8 mouse cellular contexts compared by ENCODE assay signal in the genomic region with DNA sequence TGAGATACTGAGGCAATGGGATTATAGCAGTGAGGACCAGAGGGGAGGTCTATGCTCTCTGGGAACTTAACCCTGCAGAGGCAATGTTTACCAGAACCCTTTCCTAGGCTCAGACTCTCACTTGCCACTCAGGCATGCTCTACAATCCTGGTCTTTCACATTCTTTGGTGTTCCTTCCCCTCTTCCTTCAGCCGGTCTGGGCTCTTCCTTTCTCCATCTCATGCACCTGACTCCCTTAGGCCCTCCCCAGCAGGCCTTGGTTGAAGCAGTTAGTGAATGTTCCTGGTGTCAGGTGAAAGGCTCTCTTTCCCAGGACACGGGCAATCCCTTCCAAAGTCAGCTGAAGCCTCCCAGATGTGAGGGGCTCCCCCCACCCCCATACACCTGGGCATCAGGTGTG. TPM values are rescaled to one million over a fixed set of nuclear protein-coding genes. Genes with fewer than 3 reads are reported as not detected.
DNase-seq lines count a peak whose midpoint lies in the region; ATAC-seq and TF ChIP-seq lines count a peak whose summit lies in the region.

A gene (plus strand): TSS at position 301 of the 400 bp plus-strand sequence.

- H3K27me3 ChIP-seq in forebrain, postnatal 0 days (ENCODE audit: insufficient read depth, low read length), result no peaks in the 10 kb centered on the region
- no peaks in the 10 kb centered on the region for H3K27me3 ChIP-seq in hindbrain, embryonic 15.5 days
- H3K27me3 ChIP-seq in liver, postnatal 0 days (ENCODE audit: insufficient read depth, low read length), result no peaks in the 10 kb centered on the region

- 0 out of 2 replicates have a peak, but pooled peaks have one; percentile 2 for ATAC-seq in forebrain, postnatal 0 days
- no peak for ATAC-seq in hindbrain, embryonic 15.5 days (ENCODE audit: low FRiP score, low read depth)
- ATAC-seq in liver, postnatal 0 days, result peak; percentile 6

- TF ChIP-seq CTCF in forebrain, postnatal 0 days (IDR thresholded peaks at IDR 0.05; ENCODE audit: low read depth), result no peak
- TF ChIP-seq CTCF in liver, postnatal 0 days (IDR thresholded peaks at IDR 0.05; ENCODE audit: low read depth), result no peak

- H3K4me3 ChIP-seq in forebrain, postnatal 0 days (ENCODE audit: low read depth, low read length), result peak within 1 kb of the TSS; percentile 66
- peak within 1 kb of the TSS; percentile 77 for H3K4me3 ChIP-seq in hindbrain, embryonic 15.5 days
- peak within 1 kb of the TSS; percentile 92 for H3K4me3 ChIP-seq in liver, postnatal 0 days (ENCODE audit: low read depth, low read length)

- H3K27ac ChIP-seq in forebrain, postnatal 0 days (ENCODE audit: low read depth, low read length), result peak within 1 kb of the TSS; percentile 77
- H3K27ac ChIP-seq in hindbrain, embryonic 15.5 days (replicated peaks), result peak within 1 kb of the TSS; percentile 91
- peak within 1 kb of the TSS; percentile 96 for H3K27ac ChIP-seq in liver, postnatal 0 days (ENCODE audit: low read depth)

- peak within 1 kb of the TSS; percentile 86 for H3K9ac ChIP-seq in forebrain, postnatal 0 days
- peak within 1 kb of the TSS; percentile 86 for H3K9ac ChIP-seq in hindbrain, embryonic 15.5 days
- H3K9ac ChIP-seq in liver, postnatal 0 days (replicated peaks), result peak within 1 kb of the TSS; percentile 80

- 14% methylated on average over 2 of the region's 2 CpGs for WGBS in forebrain, postnatal 0 days
- 0% methylated on average over 2 of the region's 2 CpGs for WGBS in hindbrain, embryonic 15.5 days
- 2% methylated on average over 2 of the region's 2 CpGs for WGBS in liver, postnatal 0 days (ENCODE audit: insufficient replicate concordance)

- peaks cover 31% of the 10 kb centered on the region for H3K36me3 ChIP-seq in forebrain, postnatal 0 days (ENCODE audit: insufficient read depth)
- H3K36me3 ChIP-seq in hindbrain, embryonic 15.5 days, result peaks cover 26% of the 10 kb centered on the region
- H3K36me3 ChIP-seq in liver, postnatal 0 days (replicated peaks; ENCODE audit: insufficient read depth, low read length), result peaks cover 21% of the 10 kb centered on the region

- no peaks in the 10 kb centered on the region for H3K9me3 ChIP-seq in forebrain, postnatal 0 days (ENCODE audit: low read length)
- H3K9me3 ChIP-seq in hindbrain, embryonic 15.5 days, result no peaks in the 10 kb centered on the region
- no peaks in the 10 kb centered on the region for H3K9me3 ChIP-seq in liver, postnatal 0 days (ENCODE audit: low read length)

- DNase-seq in heart, adult 18-20 months, result no peak
- DNase-seq in heart, adult 11 months, result no peak
- DNase-seq in Muller cell, postnatal 12 days (ENCODE audit: inconsistent ontology term), result peak; percentile 34
- DNase-seq in forebrain, postnatal 0 days, result no peak
- no peak for DNase-seq in liver, postnatal 0 days
- no peak for DNase-seq in yolk sac, embryonic 10.5 days (ENCODE audit: low spot score)
- no peak for DNase-seq in frontal cortex, postnatal 10 days (ENCODE audit: low spot score in 2 of 2)

- peaks cover 17% of the 10 kb centered on the region for H3K4me1 ChIP-seq in forebrain, postnatal 0 days (ENCODE audit: insufficient read depth)
- peaks cover 31% of the 10 kb centered on the region for H3K4me1 ChIP-seq in hindbrain, embryonic 15.5 days (replicated peaks)
- peaks cover 27% of the 10 kb centered on the region for H3K4me1 ChIP-seq in liver, postnatal 0 days (ENCODE audit: insufficient read depth)

- peak within 1 kb of the TSS; percentile 93 for H3K4me2 ChIP-seq in forebrain, postnatal 0 days (ENCODE audit: low read depth)
- H3K4me2 ChIP-seq in hindbrain, embryonic 15.5 days, result peak within 1 kb of the TSS; percentile 90
- H3K4me2 ChIP-seq in liver, postnatal 0 days (ENCODE audit: low read depth, low read length), result peak within 1 kb of the TSS; percentile 98

- no peak for TF ChIP-seq EP300 in liver, postnatal 0 days (IDR thresholded peaks at IDR 0.05; ENCODE audit: low read depth)

RNA-seq across cellular contexts. Expression of the gene that starts here (rescaled TPM):
- 10 to 100 TPM; 77.9 to 82.3 TPM for total RNA-seq in heart, adult 18-20 months (2021)
- total RNA-seq in forebrain, postnatal 0 days (2014; rRNA removed), result 49.8 and 65.6 TPM in 2 replicates
- 160 and 167 TPM in 2 replicates for polyA plus RNA-seq in forebrain, postnatal 0 days (2015; fragmentation: Nextera tagmentation; extraction: Ambion mirVana)
- polyA plus RNA-seq in hindbrain, embryonic 15.5 days (2015; fragmentation: Nextera tagmentation; extraction: Ambion mirVana), result 145 and 150 TPM in 2 replicates
- 117 and 121 TPM in 2 replicates for polyA plus RNA-seq in liver, postnatal 0 days (2015; fragmentation: Nextera tagmentation; extraction: Ambion mirVana)
